ENCODE assay signal across 10 mouse cellular contexts in the genomic region with DNA sequence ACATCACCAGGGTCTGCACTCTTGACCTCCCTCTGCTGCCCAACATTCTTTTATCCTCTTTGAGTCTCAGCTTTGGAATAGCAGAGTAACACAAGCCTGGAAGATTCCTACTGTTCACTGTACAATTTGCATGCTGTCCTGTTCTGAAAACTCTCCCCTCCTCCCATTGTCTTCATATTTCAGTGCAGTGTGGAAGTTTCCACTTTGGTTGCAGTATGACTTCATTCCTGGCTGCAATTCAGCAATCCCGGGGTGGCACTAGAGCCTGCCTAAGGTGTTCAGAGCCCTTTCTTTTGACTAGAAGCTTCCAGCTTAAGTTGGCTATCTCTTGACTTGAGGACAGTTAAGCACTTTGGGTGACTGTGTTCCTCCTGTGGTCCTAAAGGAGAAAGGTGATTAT. TPM values are rescaled to one million over a fixed set of nuclear protein-coding genes. Genes with fewer than 3 reads are reported as not detected.
DNase-seq lines count a peak whose midpoint lies in the region; ATAC-seq and TF ChIP-seq lines count a peak whose summit lies in the region.
"Had no signal": no experiment of that assay in that cellular context is flagged by ENCODE, and none has a peak within 500 bp of the region (broad histone marks: within the 10 kb centered on the region; RNA-seq: fewer than 3 reads in every experiment).

No protein-coding gene starts in this region.

- no peak overlapping the region for H3K4me2 ChIP-seq in kidney, embryonic 16.5 days (replicated peaks; ENCODE audit: low read depth, low read length)
- H3K4me2 ChIP-seq in heart, embryonic 16.5 days (ENCODE audit: low read depth, low read length) = no peak overlapping the region
- H3K4me2 ChIP-seq: embryonic facial prominence, embryonic 13.5 days had no signal

- no peaks in the 10 kb centered on the region for H3K27me3 ChIP-seq in kidney, adult 2 months (replicated peaks; ENCODE audit: control insufficient read depth, insufficient read depth, low read length)
- no peaks in the 10 kb centered on the region for H3K27me3 ChIP-seq in kidney, embryonic 16.5 days (ENCODE audit: insufficient read depth, low read length)
- no peaks in the 10 kb centered on the region for H3K27me3 ChIP-seq in heart, embryonic 16.5 days (ENCODE audit: control insufficient read depth, insufficient read depth, low read length)
- H3K27me3 ChIP-seq: embryonic facial prominence, embryonic 13.5 days had no signal

- no peak for TF ChIP-seq CTCF in kidney, adult 2 months (conservative IDR thresholded peaks at IDR 0.05; ENCODE audit: insufficient read depth, insufficient read length, low read depth, low read length)
- no peak for TF ChIP-seq CTCF in brain, embryonic 14.5 days (IDR thresholded peaks at IDR 0.05; ENCODE audit: borderline replicate concordance, extremely low read depth, insufficient read depth, insufficient read length)

- no peak overlapping the region for H3K27ac ChIP-seq in kidney, adult 2 months (ENCODE audit: insufficient read depth, low read depth, low read length)
- H3K27ac ChIP-seq in kidney, embryonic 16.5 days (ENCODE audit: low read length) = no peak overlapping the region
- peak overlapping the region; percentile 73 for H3K27ac ChIP-seq in heart, embryonic 16.5 days (ENCODE audit: low read length)
- H3K27ac ChIP-seq: embryonic facial prominence, embryonic 13.5 days had no signal

- TF ChIP-seq POLR2A in kidney, adult 2 months (IDR thresholded peaks at IDR 0.05; ENCODE audit: low read depth, low read length) = no peak
- no peak for TF ChIP-seq POLR2A in brain, embryonic 14.5 days (IDR thresholded peaks at IDR 0.05; ENCODE audit: borderline replicate concordance, extremely low read depth, insufficient read depth, insufficient read length, poor library complexity, severe bottlenecking)

- H3K9me3 ChIP-seq in kidney, embryonic 16.5 days (ENCODE audit: low read length) = no peaks in the 10 kb centered on the region
- H3K9me3 ChIP-seq in heart, embryonic 16.5 days (replicated peaks; ENCODE audit: control insufficient read depth, low read length) = no peaks in the 10 kb centered on the region
- H3K9me3 ChIP-seq: embryonic facial prominence, embryonic 13.5 days; megakaryocyte, embryonic 14.5 days had no signal

- H3K9ac ChIP-seq in kidney, embryonic 16.5 days (replicated peaks; ENCODE audit: low read length) = no peak overlapping the region
- H3K9ac ChIP-seq in heart, embryonic 16.5 days (ENCODE audit: low read length) = no peak overlapping the region
- H3K9ac ChIP-seq: embryonic facial prominence, embryonic 13.5 days had no signal

- WGBS in kidney, adult 2 months = 28% methylated on average over 1 of the region's 1 CpGs
- WGBS in kidney, embryonic 16.5 days = 73% methylated on average over 1 of the region's 1 CpGs
- 12% methylated on average over 1 of the region's 1 CpGs for WGBS in heart, embryonic 16.5 days

- no peak for ATAC-seq in kidney, embryonic 16.5 days (ENCODE audit: low FRiP score, low TSS enrichment)
- ATAC-seq in heart, embryonic 16.5 days (replicated peaks; ENCODE audit: extremely low read depth, insufficient read depth, low FRiP score) = peak; percentile 72
- no peak for ATAC-seq in CD4-positive, CD25-positive, alpha-beta regulatory T cell, adult 4 months

- H3K4me3 ChIP-seq in kidney, adult 2 months (ENCODE audit: insufficient read depth, low read depth, low read length) = no peak overlapping the region
- no peak overlapping the region for H3K4me3 ChIP-seq in kidney, embryonic 16.5 days (ENCODE audit: low read length)
- H3K4me3 ChIP-seq in heart, embryonic 16.5 days (ENCODE audit: low read length) = no peak overlapping the region
- H3K4me3 ChIP-seq: embryonic facial prominence, embryonic 13.5 days; megakaryocyte, embryonic 14.5 days had no signal

- peak; percentile 33 for DNase-seq in kidney, adult 2 months
- DNase-seq in NIH3T3 (ENCODE audit: low read depth) = peak; percentile 73
- peak; percentile 12 for DNase-seq in brain, embryonic 14.5 days (ENCODE audit: low read depth)
- DNase-seq in gastrocnemius, postnatal 10 days = no peak
- DNase-seq: layer of hippocampus, adult 9-11 months had no signal

- H3K4me1 ChIP-seq in kidney, adult 2 months (ENCODE audit: control insufficient read depth, insufficient read depth, low read length) = no peaks in the 10 kb centered on the region
- no peaks in the 10 kb centered on the region for H3K4me1 ChIP-seq in kidney, embryonic 16.5 days (ENCODE audit: insufficient read depth, low read length)
- peaks cover 18% of the 10 kb centered on the region for H3K4me1 ChIP-seq in heart, embryonic 16.5 days (ENCODE audit: control insufficient read depth, insufficient read depth, low read length)
- H3K4me1 ChIP-seq: megakaryocyte, embryonic 14.5 days had no signal

- peaks cover under 1% of the 10 kb centered on the region; the same call in 1 of the 2 replicates for H3K36me3 ChIP-seq in kidney, adult 2 months (ENCODE audit: control insufficient read depth, insufficient read depth, low read length)
- peaks cover 15% of the 10 kb centered on the region for H3K36me3 ChIP-seq in kidney, embryonic 16.5 days (ENCODE audit: insufficient read depth, low read length)
- H3K36me3 ChIP-seq in heart, embryonic 16.5 days (ENCODE audit: control insufficient read depth, insufficient read depth) = peaks cover 3% of the 10 kb centered on the region; the same call in 1 of the 2 replicates

RNA-seq across cellular contexts. Expression of gene Klrg2, which starts 12.6 kb away (rescaled TPM):
- 2.3 and 3.7 TPM in 2 replicates for polyA plus RNA-seq in kidney, adult 2 months (2012; rRNA removed)
- 0.32 and 0.49 TPM in 2 replicates for polyA plus RNA-seq in kidney, embryonic 16.5 days (2015; fragmentation: Nextera tagmentation; extraction: Ambion mirVana)
- polyA plus RNA-seq in brain, embryonic 14.5 days (2012; rRNA removed) = 0.18 and 0.36 TPM in 2 replicates
- 0.10 and 0.13 TPM in 2 replicates for polyA plus RNA-seq in heart, embryonic 16.5 days (2015; fragmentation: Nextera tagmentation; extraction: Ambion mirVana)
- not detected for polyA plus RNA-seq in CD4-positive, CD25-positive, alpha-beta regulatory T cell, adult 4 months (2017; shearing (Covaris generic))
- total RNA-seq in gastrocnemius, postnatal 10 days (2021) = under 1 TPM; 0.14 to 0.54 TPM

RNA-seq across cellular contexts. Expression of gene Clec2l, which starts 38.4 kb away (rescaled TPM):
- 0.61 and 0.66 TPM in 2 replicates for polyA plus RNA-seq in kidney, adult 2 months (2012; rRNA removed)
- 1.0 and 1.3 TPM in 2 replicates for polyA plus RNA-seq in kidney, embryonic 16.5 days (2015; fragmentation: Nextera tagmentation; extraction: Ambion mirVana)
- 40.3 and 41.3 TPM in 2 replicates for polyA plus RNA-seq in brain, embryonic 14.5 days (2012; rRNA removed)
- polyA plus RNA-seq in heart, embryonic 16.5 days (2015; fragmentation: Nextera tagmentation; extraction: Ambion mirVana) = 0.71 and 0.87 TPM in 2 replicates
- not detected for polyA plus RNA-seq in CD4-positive, CD25-positive, alpha-beta regulatory T cell, adult 4 months (2017; shearing (Covaris generic))
- 1 to 10 TPM; 1.2 TPM for total RNA-seq in gastrocnemius, postnatal 10 days (2021)

Comparison
In these comparisons a context has a peak if more than half of its experiments do, and no peak if none do; other contexts are left out.
1. RNA of gene Clec2l, which starts 38.4 kb away (polyA plus RNA-seq): 40.3 to 41.3 TPM in brain, embryonic 14.5 days; 1.0 to 1.3 TPM in kidney, embryonic 16.5 days, 0.71 to 0.87 TPM in heart, embryonic 16.5 days, 0.61 to 0.66 TPM in kidney, adult 2 months and not detected in CD4-positive, CD25-positive, alpha-beta regulatory T cell, adult 4 months; every median in the first group is over 10 times any median in the second.